Mouse (Mus musculus): ENCODE measurements at regions not wholly inside any gene's neighbourhood (a gene's known extent, or its start where the extent isn't known, plus 50 kb on each side); places are given as distances from the start of the nearest gene placed in this dataset.
"Not testable (repeated sequence)": the region's sequence is repeated elsewhere in the genome, so short reads cannot be mapped to it uniquely, and the experiment has no call there.

- WGBS, result 56% methylated on average over 6 of the region's 6 CpGs
- no peak for ATAC-seq (ENCODE audit: low FRiP score, low read depth)
- Histone ChIP-seq H3K9ac (no peak overlapping the region), H3K36me3 (no peaks in the 10 kb centered on the region), H3K4me2 (replicated peaks) (no peak overlapping the region), H3K4me1 (no peaks in the 10 kb centered on the region), H3K27ac (no peak overlapping the region), H3K27me3 (no peaks in the 10 kb centered on the region), H3K4me3 (no peak overlapping the region), H3K9me3 (no peaks in the 10 kb centered on the region)
Observed at GRCm38 (mm10) chr14:48607131-48607530, 66.5 kb downstream of the Otx2 start.

GRCm38 (mm10) chr14:48603490-48603889 is 70.1 kb downstream of the Otx2 start:
- ATAC-seq (ENCODE audit: low FRiP score, low read depth), result no peak
- H3K4me3 ChIP-seq, result no peak overlapping the region
- no peaks in the 10 kb centered on the region for H3K4me1 ChIP-seq
- H3K4me2 ChIP-seq (replicated peaks), result no peak overlapping the region
- 73% methylated on average over 6 of the region's 6 CpGs for WGBS
- H3K9me3 ChIP-seq, result no peaks in the 10 kb centered on the region
- no peak overlapping the region for H3K9ac ChIP-seq
- no peaks in the 10 kb centered on the region for H3K27me3 ChIP-seq
- H3K36me3 ChIP-seq, result no peaks in the 10 kb centered on the region
- H3K27ac ChIP-seq, result no peak overlapping the region

GRCm38 (mm10) chr14:48594334-48594733 is 79.3 kb downstream of the Otx2 start:
- H3K9me3 ChIP-seq, result no peaks in the 10 kb centered on the region
- peaks cover 14% of the 10 kb centered on the region; the same call in 1 of the 2 replicates for H3K4me1 ChIP-seq
- no peak overlapping the region for H3K4me2 ChIP-seq (replicated peaks)
- H3K9ac ChIP-seq, result no peak overlapping the region
- WGBS, result 88% methylated on average over 5 of the region's 5 CpGs
- ATAC-seq (ENCODE audit: low FRiP score, low read depth), result no peak
- no peak overlapping the region for H3K4me3 ChIP-seq
- no peak overlapping the region for H3K27ac ChIP-seq
- H3K36me3 ChIP-seq, result no peaks in the 10 kb centered on the region
- no peaks in the 10 kb centered on the region for H3K27me3 ChIP-seq

GRCm38 (mm10) chr14:48593363-48593762 is 80.3 kb downstream of the Otx2 start:
- Histone ChIP-seq H3K4me3 (no peak overlapping the region), H3K9ac (no peak overlapping the region), H3K9me3 (no peaks in the 10 kb centered on the region), H3K27ac (no peak overlapping the region), H3K4me1 (peaks cover 14% of the 10 kb centered on the region; the same call in 1 of the 2 replicates), H3K4me2 (replicated peaks) (no peak overlapping the region), H3K27me3 (no peaks in the 10 kb centered on the region), H3K36me3 (no peaks in the 10 kb centered on the region)
- WGBS, result 75% methylated on average over 8 of the region's 8 CpGs
- ATAC-seq (ENCODE audit: low FRiP score, low read depth), result no peak

GRCm38 (mm10) chr14:48591483-48592230 is 82.0 kb downstream of the Otx2 start:
- no peak for ATAC-seq (ENCODE audit: low FRiP score, low read depth)

GRCm38 (mm10) chr14:48590426-48590825 is 83.2 kb downstream of the Otx2 start:
- H3K27ac ChIP-seq, result no peak overlapping the region
- no peaks in the 10 kb centered on the region for H3K27me3 ChIP-seq
- peak overlapping the region; percentile 47 for H3K4me2 ChIP-seq (replicated peaks)
- no peaks in the 10 kb centered on the region for H3K36me3 ChIP-seq
- 41% methylated on average over 14 of the region's 14 CpGs for WGBS
- H3K4me1 ChIP-seq, result peaks cover 11% of the 10 kb centered on the region; the same call in 1 of the 2 replicates
- no peak overlapping the region for H3K9ac ChIP-seq
- no peaks in the 10 kb centered on the region for H3K9me3 ChIP-seq
- ATAC-seq (ENCODE audit: low FRiP score, low read depth), result no peak
- H3K4me3 ChIP-seq, result no peak overlapping the region

More at GRCm38 (mm10) chr14:48591483-48592230, 82.0 kb downstream of the Otx2 start:
- Histone ChIP-seq H3K36me3 (no peaks in the 10 kb centered on the region), H3K27ac (no peak overlapping the region), H3K9me3 (no peaks in the 10 kb centered on the region), H3K9ac (no peak overlapping the region), H3K4me2 (replicated peaks) (no peak overlapping the region), H3K4me3 (no peak overlapping the region), H3K4me1 (peaks cover 14% of the 10 kb centered on the region; the same call in 1 of the 2 replicates), H3K27me3 (no peaks in the 10 kb centered on the region)
- 84% methylated on average over 15 of the region's 15 CpGs for WGBS

- 45% methylated on average over 15 of the region's 15 CpGs for WGBS
- ATAC-seq (ENCODE audit: low FRiP score, low read depth), result peak; percentile 54; the same call in 1 of the 2 replicates
Observed at GRCm38 (mm10) chr14:48589702-48590325, 83.8 kb downstream of the Otx2 start.

GRCm38 (mm10) chr14:48585820-48586219 is 87.8 kb downstream of the Otx2 start:
- Histone ChIP-seq H3K9me3 (no peaks in the 10 kb centered on the region), H3K9ac (no peak overlapping the region), H3K27me3 (no peaks in the 10 kb centered on the region), H3K4me3 (no peak overlapping the region), H3K27ac (no peak overlapping the region), H3K36me3 (no peaks in the 10 kb centered on the region), H3K4me2 (replicated peaks) (no peak overlapping the region), H3K4me1 (peaks cover 11% of the 10 kb centered on the region; the same call in 1 of the 2 replicates)
- WGBS, result 93% methylated on average over 3 of the region's 3 CpGs
- ATAC-seq (ENCODE audit: low FRiP score, low read depth), result no peak

More at GRCm38 (mm10) chr14:48589702-48590325, 83.8 kb downstream of the Otx2 start:
- H3K9ac ChIP-seq, result no peak overlapping the region
- no peaks in the 10 kb centered on the region for H3K27me3 ChIP-seq
- no peaks in the 10 kb centered on the region for H3K9me3 ChIP-seq
- H3K36me3 ChIP-seq, result no peaks in the 10 kb centered on the region
- H3K27ac ChIP-seq, result no peak overlapping the region
- peak overlapping the region; percentile 47 for H3K4me2 ChIP-seq (replicated peaks)
- H3K4me1 ChIP-seq, result peaks cover 11% of the 10 kb centered on the region; the same call in 1 of the 2 replicates
- 0 out of 2 replicates have a peak overlapping the region, but pooled peaks have one; percentile 10 for H3K4me3 ChIP-seq

GRCm38 (mm10) chr14:48584571-48584970 is 89.0 kb downstream of the Otx2 start:
- 74% methylated on average over 3 of the region's 3 CpGs for WGBS
- Histone ChIP-seq H3K4me1 (0 out of 2 replicates have a peak, but pooled peaks cover 1% of the 10 kb centered on the region), H3K9ac (no peak overlapping the region), H3K36me3 (no peaks in the 10 kb centered on the region), H3K9me3 (no peaks in the 10 kb centered on the region), H3K4me3 (no peak overlapping the region), H3K27me3 (no peaks in the 10 kb centered on the region), H3K4me2 (replicated peaks) (no peak overlapping the region), H3K27ac (no peak overlapping the region)
- ATAC-seq (ENCODE audit: low FRiP score, low read depth), result no peak

- H3K9me3 ChIP-seq, result no peaks in the 10 kb centered on the region
- H3K4me1 ChIP-seq, result no peaks in the 10 kb centered on the region
- no peak overlapping the region for H3K4me2 ChIP-seq (replicated peaks)
- H3K36me3 ChIP-seq, result no peaks in the 10 kb centered on the region
- H3K4me3 ChIP-seq, result no peak overlapping the region
- no peaks in the 10 kb centered on the region for H3K27me3 ChIP-seq
- H3K9ac ChIP-seq, result no peak overlapping the region
- H3K27ac ChIP-seq, result no peak overlapping the region
- no peak for ATAC-seq (ENCODE audit: low FRiP score, low read depth)
- WGBS, result 79% methylated on average over 3 of the region's 3 CpGs
Observed at GRCm38 (mm10) chr14:48583516-48583915, 90.1 kb downstream of the Otx2 start.

GRCm38 (mm10) chr14:48582080-48582479 is 91.5 kb downstream of the Otx2 start:
- H3K36me3 ChIP-seq, result no peaks in the 10 kb centered on the region
- no peak overlapping the region for H3K4me3 ChIP-seq
- 84% methylated on average over 1 of the region's 1 CpGs for WGBS
- H3K4me1 ChIP-seq, result no peaks in the 10 kb centered on the region
- ATAC-seq (ENCODE audit: low FRiP score, low read depth), result no peak
- no peaks in the 10 kb centered on the region for H3K27me3 ChIP-seq
- H3K4me2 ChIP-seq (replicated peaks), result no peak overlapping the region
- no peak overlapping the region for H3K9ac ChIP-seq
- no peak overlapping the region for H3K27ac ChIP-seq
- H3K9me3 ChIP-seq, result no peaks in the 10 kb centered on the region

- not testable (repeated sequence) for H3K27ac ChIP-seq; ATAC-seq (ENCODE audit: low FRiP score, low read depth); H3K9me3 ChIP-seq; H3K36me3 ChIP-seq; H3K4me3 ChIP-seq; H3K9ac ChIP-seq; H3K4me2 ChIP-seq (replicated peaks); H3K4me1 ChIP-seq; H3K27me3 ChIP-seq
- 16% methylated on average over 1 of the region's 2 CpGs for WGBS
Observed at GRCm38 (mm10) chr14:48581308-48581707, 92.3 kb downstream of the Otx2 start.

All from limb, embryonic 13.5 days (tissue).